Mouse (Mus musculus) CH12.LX (cell line): ENCODE results near the gene Add2. TPM values are rescaled to one million over a fixed set of nuclear protein-coding genes. Genes with fewer than 3 reads are reported as not detected.

Source experiments
- DNase-seq: peaks from one replicate; pipeline ENCODE4 v3.0.0-alpha.2; 2013; ENCODE audit errors: extremely low read depth
- H3K27ac ChIP-seq: 2 replicates; pipeline ENCODE4 v1.5.1; 2012; ENCODE audit warnings: low read depth, mild to moderate bottlenecking, control low read depth, moderate library complexity; ENCODE audit not compliant: insufficient read depth
- H3K27me3 ChIP-seq: replicated peaks from 2 replicates; pipeline ENCODE3; 2012; ENCODE audit warnings: inconsistent platforms
- H3K36me3 ChIP-seq, 2 experiments: replicated peaks in 1 of 2; 2 replicates each; pipeline versions ENCODE3 to v1.6.1; 2012; ENCODE audit warnings: inconsistent platforms in 1 of 2, low read length in 1 of 2, mild to moderate bottlenecking in 1 of 2, mixed read lengths in 1 of 2, moderate library complexity in 1 of 2; ENCODE audit not compliant: control insufficient read depth in 1 of 2, insufficient read depth in 1 of 2
- H3K4me1 ChIP-seq, 2 experiments: 2 replicates each; pipeline ENCODE4 v1.6.1; 2012; ENCODE audit warnings: inconsistent platforms in 1 of 2, moderate library complexity in 1 of 2; ENCODE audit not compliant: insufficient read depth in 2 of 2, control insufficient read depth in 1 of 2
- H3K4me2 ChIP-seq: 2 replicates; pipeline ENCODE4 v1.6.1; 2012; ENCODE audit warnings: low read depth, mild to moderate bottlenecking, control low read depth; ENCODE audit not compliant: poor library complexity, insufficient read depth, severe bottlenecking
- H3K4me3 ChIP-seq, 3 experiments: fragments of 150-350 bp in 1 of 3; sonication (generic) in 1 of 3; replicated peaks in 1 of 3; 2 replicates each; pipeline versions ENCODE3 to v1.5.1; 2011 to 2012; ENCODE audit warnings: low read depth in 2 of 3, low read length in 2 of 3, mild to moderate bottlenecking in 2 of 3, moderate library complexity in 2 of 3, control low read depth in 1 of 3, improper control_type of control experiment in 1 of 3, inconsistent platforms in 1 of 3, mixed read lengths in 1 of 3; ENCODE audit not compliant: poor library complexity in 1 of 3
- H3K79me2 ChIP-seq: replicated peaks from 2 replicates; pipeline ENCODE4 v1.6.1; 2012; ENCODE audit warnings: mild to moderate bottlenecking, moderate library complexity; ENCODE audit not compliant: control insufficient read depth, poor library complexity, insufficient read depth, severe bottlenecking; ENCODE audit errors: extremely low read depth
- H3K9ac ChIP-seq: 2 replicates; pipeline ENCODE4 v1.6.1; 2012; ENCODE audit warnings: low read depth, mild to moderate bottlenecking, control low read depth, moderate library complexity; ENCODE audit not compliant: insufficient read depth
- H3K9me3 ChIP-seq: replicated peaks from 2 replicates; pipeline ENCODE3; 2012; ENCODE audit warnings: low read length, inconsistent platforms, mixed read lengths
- BHLHE40 ChIP-seq: IDR thresholded peaks from 2 replicates; pipeline ENCODE4 v1.6.1; 2011; ENCODE audit warnings: mild to moderate bottlenecking, low read depth, low read length, improper control_type of control experiment
- CHD1 ChIP-seq: IDR thresholded peaks from 2 replicates; pipeline ENCODE4 v1.6.1; 2012; ENCODE audit warnings: low read depth, low read length, improper control_type of control experiment, inconsistent platforms
- E2F4 ChIP-seq: IDR thresholded peaks from 2 replicates; pipeline ENCODE4 v1.6.1; 2011; ENCODE audit warnings: low read depth, low read length, improper control_type of control experiment; ENCODE audit not compliant: insufficient replicate concordance
- ELF1 ChIP-seq: IDR thresholded peaks from 2 replicates; pipeline ENCODE4 v1.6.1; 2014; ENCODE audit warnings: low read depth, mild to moderate bottlenecking, inconsistent platforms, low read length, improper control_type of control experiment
- EP300 ChIP-seq: IDR thresholded peaks from 2 replicates; pipeline ENCODE4 v1.6.1; 2011; ENCODE audit warnings: low read length, improper control_type of control experiment
- ETS1 ChIP-seq: conservative IDR thresholded peaks from 2 replicates; pipeline ENCODE4 v1.6.1; 2012; ENCODE audit warnings: low read depth, mild to moderate bottlenecking, inconsistent platforms, low read length, improper control_type of control experiment, moderate library complexity
- IRF4 ChIP-seq: IDR thresholded peaks from 2 replicates; pipeline ENCODE4 v1.6.1; 2014; ENCODE audit warnings: low read depth, mild to moderate bottlenecking, inconsistent platforms, low read length, improper control_type of control experiment
- JUN ChIP-seq: IDR thresholded peaks from 2 replicates; pipeline ENCODE4 v1.6.1; 2011; ENCODE audit warnings: low read depth, mild to moderate bottlenecking, low read length, improper control_type of control experiment, moderate library complexity; ENCODE audit not compliant: insufficient read depth
- KAT2A ChIP-seq: IDR thresholded peaks from 2 replicates; pipeline ENCODE4 v1.6.1; 2012; ENCODE audit warnings: low read length, improper control_type of control experiment, inconsistent platforms; ENCODE audit not compliant: insufficient replicate concordance
- MYC ChIP-seq: IDR thresholded peaks from 2 replicates; pipeline ENCODE4 v1.6.1; 2011; ENCODE audit warnings: low read depth, mild to moderate bottlenecking, improper control_type of control experiment, low read length
- NELFE ChIP-seq: IDR thresholded peaks from 2 replicates; pipeline ENCODE4 v1.6.1; 2011; ENCODE audit warnings: low read depth, low read length, improper control_type of control experiment
- NRF1 ChIP-seq: IDR thresholded peaks from 2 replicates; pipeline ENCODE4 v1.6.1; 2014; ENCODE audit warnings: low read depth, mild to moderate bottlenecking, inconsistent platforms, low read length, improper control_type of control experiment, moderate library complexity
- PAX5 ChIP-seq: IDR thresholded peaks from 2 replicates; pipeline ENCODE4 v1.6.1; 2012; ENCODE audit warnings: low read length, inconsistent platforms, mixed read lengths
- POLR2A ChIP-seq: IDR thresholded peaks from 2 replicates; pipeline ENCODE4 v1.6.1; 2011; ENCODE audit warnings: low read depth, mild to moderate bottlenecking, improper control_type of control experiment, low read length
- POLR2AphosphoS2 ChIP-seq: IDR thresholded peaks from 2 replicates; pipeline ENCODE4 v1.6.1; 2011; ENCODE audit warnings: low read depth, low read length, improper control_type of control experiment
- RCOR1 ChIP-seq: conservative IDR thresholded peaks from 2 replicates; pipeline ENCODE4 v1.6.1; 2012; ENCODE audit warnings: low read depth, mild to moderate bottlenecking, inconsistent platforms, low read length, improper control_type of control experiment
- SMC3 ChIP-seq: IDR thresholded peaks from 2 replicates; pipeline ENCODE4 v1.6.1; 2011; ENCODE audit warnings: low read depth, low read length, improper control_type of control experiment
- TBP ChIP-seq: conservative IDR thresholded peaks from 2 replicates; pipeline ENCODE4 v1.6.1; 2011; ENCODE audit warnings: low read depth, low read length, improper control_type of control experiment
- TCF12 ChIP-seq: IDR thresholded peaks from 2 replicates; pipeline ENCODE4 v1.6.1; 2014; ENCODE audit warnings: low read depth, mild to moderate bottlenecking, inconsistent platforms, low read length, improper control_type of control experiment
- ZC3H11A ChIP-seq: IDR thresholded peaks from 2 replicates; pipeline ENCODE4 v1.6.1; 2012; ENCODE audit warnings: low read depth, mild to moderate bottlenecking, inconsistent platforms, low read length, improper control_type of control experiment
- ZKSCAN1 ChIP-seq: IDR thresholded peaks from 2 replicates; pipeline ENCODE4 v1.6.1; 2012; ENCODE audit warnings: low read depth, inconsistent platforms, low read length, improper control_type of control experiment, borderline replicate concordance
- dilution Hi-C: fragments of 300-500 bp; cut with MboI; formaldehyde crosslinking; loops from 2 replicates; pipeline ENCODE4 v1.14.3; 2020; ENCODE audit warnings: low sequenced_read_pairs; ENCODE audit not compliant: extremely low pct_unique_long_range_greater_than_20kb, extremely low pct_ligation_motif_present
- in situ Hi-C: fragments of 300-500 bp; cut with MboI; formaldehyde crosslinking; loops from 3 replicates; pipeline ENCODE4 v1.14.3; 2019; ENCODE audit warnings: low sequenced_read_pairs, low pct_ligation_motif_present, low pct_unique_long_range_greater_than_20kb, mixed read lengths
- polyA plus RNA-seq: library from polyadenylated mRNA; unstranded; fragments of >175 nt; gene quantifications from 2 replicates; pipeline ENCODE4 v1.2.1, GENCODE M21; 2012; ENCODE audit warnings: low read depth; ENCODE audit not compliant: insufficient read length
- total RNA-seq, 2 experiments: library from RNA; depleted of rRNA; stranded (reverse); fragments of 300-350 nt in 1 of 2; fragments of >200 nt in 1 of 2; gene quantifications; 2 replicates each; pipeline ENCODE4 v1.2.3; 2012 to 2014

The Add2 gene
- total and polyA plus RNA-seq, 3 experiments: 0.11 TPM; not detected in 2

GRCm38 (mm10) chr6:86086851-86087571 is 58.5 kb downstream of the Add2 start:
- no peak overlapping the region for H3K4me2 ChIP-seq
- dilution Hi-C loops (no loop called here), in situ Hi-C loops (no loop called here)
- no peak for TF ChIP-seq RCOR1
- no peak for TF ChIP-seq PAX5
- TF ChIP-seq E2F4: no peak
- no peak for TF ChIP-seq POLR2A
- no peak for TF ChIP-seq TBP
- no peak for TF ChIP-seq NRF1
- TF ChIP-seq BHLHE40: no peak
- TF ChIP-seq JUN: no peak
- no peak for TF ChIP-seq EP300
- no peak for TF ChIP-seq ZKSCAN1
- TF ChIP-seq TCF12: no peak
- TF ChIP-seq SMC3: no peak
- TF ChIP-seq KAT2A: no peak
- no peak for TF ChIP-seq IRF4
- TF ChIP-seq CHD1: no peak
- no peak for DNase-seq
- H3K4me3 ChIP-seq: no peak overlapping the region
- no peaks in the 10 kb centered on the region for H3K79me2 ChIP-seq
- no peaks in the 10 kb centered on the region for H3K4me1 ChIP-seq
- peaks cover 56% of the 10 kb centered on the region for H3K27me3 ChIP-seq
- H3K27ac ChIP-seq: no peak overlapping the region
- no peaks in the 10 kb centered on the region for H3K36me3 ChIP-seq
- no peaks in the 10 kb centered on the region for H3K9me3 ChIP-seq
- no peak overlapping the region for H3K9ac ChIP-seq

- TF ChIP-seq MYC (no peak), NELFE (no peak), ZC3H11A (no peak), KAT2A (no peak), ELF1 (no peak), E2F4 (no peak), TBP (no peak), ETS1 (no peak), ZKSCAN1 (no peak), NRF1 (no peak), POLR2AphosphoS2 (no peak)
- Histone ChIP-seq H3K27ac (no peak overlapping the region), H3K4me2 (no peak overlapping the region), H3K36me3 (no peaks in the 10 kb centered on the region), H3K27me3 (peaks cover 58% of the 10 kb centered on the region), H3K4me3 (no peak overlapping the region), H3K9me3 (no peaks in the 10 kb centered on the region), H3K9ac (no peak overlapping the region), H3K79me2 (no peaks in the 10 kb centered on the region), H3K4me1 (no peaks in the 10 kb centered on the region)
- in situ Hi-C loops: no loop called here
- dilution Hi-C loops: no loop called here
- no peak for DNase-seq
These were observed 59.3 kb downstream of the Add2 start for GRCm38 (mm10) chr6:86087813-86088212.
